Mouse (Mus musculus): ENCODE data around the gene Trip13.
A peak's percentile ranks its signal among the peaks of the same experiment; 100 is the strongest.

Gene Trip13

DNA sequence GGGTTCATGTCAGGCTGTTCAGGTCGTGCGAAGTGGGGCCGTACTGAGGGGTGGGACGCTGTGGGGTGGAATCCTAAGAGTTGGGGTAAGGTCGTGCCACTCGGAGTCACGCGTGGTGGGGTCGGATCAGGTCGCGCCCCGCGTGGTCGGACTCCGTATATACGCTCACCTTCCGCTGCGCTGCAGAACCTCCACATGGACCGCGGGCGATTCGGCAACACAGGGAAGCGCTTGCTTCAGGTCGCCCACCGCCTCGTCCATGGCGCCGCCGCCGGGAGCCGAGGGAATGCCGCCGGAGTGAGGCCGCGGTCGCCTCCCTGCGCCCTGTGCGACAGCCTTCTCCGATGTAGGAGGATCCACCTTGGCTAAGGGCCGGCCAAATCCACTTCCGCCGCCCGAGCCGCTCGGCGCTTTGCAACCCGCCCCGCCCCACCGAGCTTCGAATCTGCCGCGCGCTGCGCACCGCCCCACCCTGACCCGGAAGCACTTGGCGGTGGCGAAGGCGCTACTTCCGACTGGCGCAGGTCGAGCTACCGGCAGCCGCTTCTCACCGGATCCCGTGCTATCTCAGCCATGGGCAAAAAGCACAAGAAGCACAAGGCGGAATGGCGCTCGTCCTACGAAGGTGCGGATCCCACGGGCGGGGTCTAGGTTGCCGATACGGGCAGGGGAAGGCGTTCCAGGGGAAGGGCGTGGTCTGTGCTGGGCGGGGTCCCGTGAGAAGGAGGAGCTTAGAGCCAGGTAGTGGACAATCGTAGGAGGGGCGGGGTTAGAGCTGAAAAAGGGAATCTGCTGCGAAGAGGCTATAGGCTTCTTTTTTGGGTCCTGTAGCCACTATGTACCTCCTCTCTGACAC lies at the start of gene Trip13, which contains the start of gene Brd9:
Gene Trip13, minus strand, starts transcription at position 464 of the 856 bp plus-strand sequence.
Gene Brd9, plus strand, starts transcription at position 491 of the 856 bp plus-strand sequence.
- peak; percentile 95 to 96 for DNase-seq

DNA sequence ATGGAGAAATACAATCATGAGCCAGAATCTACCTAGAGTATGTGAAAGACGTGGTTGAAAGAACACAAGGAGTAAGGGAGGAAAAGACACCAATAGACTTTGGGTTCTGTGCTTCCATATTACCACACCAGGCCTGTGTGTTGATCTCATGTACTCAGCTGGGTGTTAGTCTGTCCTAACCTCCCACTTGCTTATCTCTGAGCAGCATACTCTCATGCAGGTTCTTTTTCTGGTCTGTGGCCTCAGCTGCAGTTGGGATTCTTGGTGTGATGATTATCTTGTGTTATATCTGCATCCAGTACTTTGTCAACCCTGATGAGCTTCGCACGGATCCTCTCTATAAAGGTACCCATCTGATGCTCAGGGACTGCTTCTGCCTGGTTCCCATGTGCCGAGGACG lies 39.4 kb upstream of the Trip13 start:
- DNase-seq: no peak

DNA sequence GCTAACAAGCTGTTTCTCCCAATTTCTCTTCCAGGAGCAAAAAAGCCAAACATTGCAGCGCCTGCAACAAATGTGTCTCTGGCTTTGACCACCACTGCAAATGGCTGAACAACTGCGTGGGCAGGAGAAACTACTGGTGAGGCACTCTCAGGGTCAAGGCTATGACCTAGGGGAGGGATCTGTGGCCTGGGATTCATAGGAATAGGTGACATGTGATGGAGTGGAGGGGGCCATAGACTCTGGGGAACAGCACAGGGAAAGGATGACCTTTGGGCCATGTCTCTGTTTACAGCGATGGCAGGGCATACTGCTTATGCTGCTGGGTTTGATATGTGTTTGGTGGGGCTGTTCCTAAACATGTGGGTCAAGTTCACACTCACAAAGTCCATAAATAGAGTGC lies 36.9 kb upstream of the Trip13 start:
- DNase-seq: no peak

DNA sequence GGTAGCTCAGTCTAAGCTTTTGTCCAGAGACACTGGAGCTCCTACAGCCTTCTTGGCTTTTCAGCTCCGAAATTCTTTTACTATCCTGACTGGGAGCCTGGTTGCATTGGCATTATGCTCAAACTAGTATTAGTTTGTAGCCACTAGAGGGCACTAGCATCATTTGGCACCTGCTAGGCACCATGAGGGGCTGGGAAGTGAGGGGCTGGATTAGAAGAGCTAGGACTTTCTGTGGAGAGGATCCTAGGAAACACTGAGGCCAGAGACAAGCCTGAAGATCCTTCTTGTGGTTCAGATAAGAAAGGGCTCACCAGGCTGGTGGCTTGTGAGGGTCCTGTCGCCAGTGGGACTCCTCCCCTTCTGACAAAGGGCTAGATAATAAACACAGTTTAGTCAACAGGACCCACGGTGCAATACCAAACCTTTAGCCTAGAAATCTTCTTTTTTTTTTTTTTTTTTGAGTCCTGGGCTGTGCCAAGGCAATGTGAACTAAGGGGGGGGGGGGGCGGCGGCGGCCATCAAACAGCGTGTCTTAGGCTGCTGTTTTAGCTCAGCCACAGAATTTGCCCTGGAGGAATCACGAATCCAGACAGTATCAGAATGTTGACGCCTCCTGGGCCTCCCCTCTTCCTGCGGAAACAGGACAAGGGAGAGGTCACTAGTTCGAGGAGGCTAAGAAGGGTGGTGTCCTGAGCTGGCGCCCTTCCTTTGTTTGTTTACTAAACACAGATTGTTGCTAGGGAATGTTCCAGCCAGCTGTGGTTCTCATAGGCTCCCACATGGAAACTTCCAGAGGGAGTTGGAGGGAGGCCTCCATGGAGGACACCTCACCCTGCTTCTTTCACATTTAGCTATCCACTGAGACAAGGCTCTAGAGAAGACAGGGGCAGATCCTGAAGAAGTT lies 33.2 kb upstream of the Trip13 start:
- DNase-seq: peak; percentile 82 to 84

DNA sequence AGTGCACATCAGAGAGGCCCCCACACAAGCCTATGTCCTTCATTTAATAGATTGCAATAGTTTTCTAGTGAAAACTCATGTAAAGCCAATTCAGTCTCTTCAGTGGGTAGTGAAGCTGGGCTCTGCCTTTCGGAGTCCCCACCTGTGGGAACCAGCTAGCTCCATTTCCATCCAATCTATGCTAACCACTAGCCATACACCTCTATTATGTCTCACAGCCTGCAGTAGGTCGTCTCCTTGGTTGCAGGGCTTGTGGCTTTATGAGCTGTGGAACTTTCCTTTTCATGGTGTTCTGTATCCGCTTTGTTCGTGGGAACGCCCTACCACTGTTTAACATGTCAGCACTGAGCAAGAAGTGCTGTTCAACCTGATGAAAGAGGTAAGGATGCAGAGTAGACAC lies 26.0 kb upstream of the Trip13 start, which contains the start of gene Zdhhc11:
Gene Zdhhc11, plus strand, starts transcription at position 301 of the 400 bp plus-strand sequence.
- no peak for DNase-seq

DNA sequence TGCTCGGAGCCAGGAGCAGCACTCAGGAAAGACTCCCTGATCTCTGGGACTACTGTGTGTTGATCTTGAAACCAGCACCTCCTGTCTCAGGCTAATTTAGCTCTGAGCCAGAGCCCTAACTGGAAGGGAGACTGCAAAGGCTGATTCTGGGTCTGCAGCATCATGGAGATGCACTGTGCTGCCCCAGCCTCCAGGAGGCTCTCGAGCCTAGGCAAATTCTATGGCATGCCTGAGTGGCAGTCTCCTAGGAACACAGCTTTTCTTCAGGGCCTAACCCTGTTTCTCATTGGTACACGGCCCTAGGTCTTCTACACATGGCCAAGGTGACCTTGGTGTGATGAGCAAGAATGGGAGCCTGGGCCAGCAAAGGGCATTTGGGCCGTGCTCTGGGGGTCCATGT lies 23.6 kb upstream of the Trip13 start:
- no peak for DNase-seq

DNA sequence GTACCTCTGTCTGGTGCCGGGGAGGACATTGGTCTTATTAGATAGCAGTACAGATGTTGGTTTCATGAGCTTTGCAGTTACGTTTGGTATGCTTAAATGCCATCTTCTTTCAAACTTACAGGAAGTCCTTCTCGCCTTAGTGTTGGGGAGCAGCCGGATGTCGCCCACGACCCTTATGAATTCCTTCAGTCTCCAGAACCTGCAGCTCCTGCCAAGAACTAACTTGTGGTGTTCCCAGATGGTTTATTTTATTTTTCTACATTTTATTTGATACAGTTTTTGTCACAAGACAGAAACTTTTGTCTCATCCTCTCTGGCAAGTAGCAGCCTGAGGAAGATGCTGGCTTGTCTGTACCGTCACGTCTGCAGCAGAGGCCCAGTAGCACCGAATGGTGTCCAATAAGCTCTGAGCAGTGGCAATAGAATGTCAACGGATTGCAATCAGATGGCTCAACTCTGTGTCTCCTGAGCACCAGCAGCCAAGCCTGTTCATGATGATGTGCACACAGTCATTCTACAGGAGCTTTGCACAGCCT lies 22.6 kb upstream of the Trip13 start:
- no peak for DNase-seq

DNA sequence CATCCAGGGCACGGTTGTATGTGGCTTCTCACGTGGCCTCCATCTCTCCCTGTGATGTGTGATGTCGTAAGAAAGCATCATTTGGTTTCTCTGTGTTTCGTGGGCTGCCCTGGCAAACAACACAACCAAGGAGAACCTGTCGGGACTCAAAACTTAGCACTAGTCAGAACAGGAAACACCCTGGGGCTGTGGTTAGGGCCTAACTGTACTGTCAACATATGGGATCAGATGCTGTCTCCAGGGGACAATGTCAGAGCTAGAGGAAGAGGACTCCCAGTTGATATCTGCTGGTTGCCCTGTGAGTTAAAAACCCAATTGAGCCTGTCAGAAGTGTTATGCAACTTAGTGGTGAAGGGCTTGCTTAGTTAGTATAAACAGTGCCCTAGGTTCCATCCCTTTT lies 17.9 kb upstream of the Trip13 start:
- DNase-seq: no peak

DNA sequence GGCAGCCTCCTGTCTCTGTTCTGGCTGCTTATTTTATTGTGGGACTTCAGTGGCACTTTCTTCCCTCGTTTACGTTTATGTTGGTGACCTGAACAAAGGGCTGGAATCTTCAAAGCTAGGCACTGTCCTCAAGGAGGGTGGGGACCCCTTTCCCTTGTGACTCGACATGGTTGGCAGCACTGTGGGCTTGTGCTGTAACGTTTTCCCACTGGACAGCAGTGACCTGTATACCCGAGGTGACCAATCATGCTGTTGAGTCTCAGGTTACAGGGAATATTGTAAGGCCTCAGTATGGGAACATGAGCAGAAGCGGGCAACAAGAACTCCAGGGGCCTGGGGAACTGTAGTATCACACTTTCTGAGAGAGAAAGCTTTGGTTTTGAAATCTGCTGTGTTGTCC lies 17.1 kb upstream of the Trip13 start:
- DNase-seq: no peak

DNA sequence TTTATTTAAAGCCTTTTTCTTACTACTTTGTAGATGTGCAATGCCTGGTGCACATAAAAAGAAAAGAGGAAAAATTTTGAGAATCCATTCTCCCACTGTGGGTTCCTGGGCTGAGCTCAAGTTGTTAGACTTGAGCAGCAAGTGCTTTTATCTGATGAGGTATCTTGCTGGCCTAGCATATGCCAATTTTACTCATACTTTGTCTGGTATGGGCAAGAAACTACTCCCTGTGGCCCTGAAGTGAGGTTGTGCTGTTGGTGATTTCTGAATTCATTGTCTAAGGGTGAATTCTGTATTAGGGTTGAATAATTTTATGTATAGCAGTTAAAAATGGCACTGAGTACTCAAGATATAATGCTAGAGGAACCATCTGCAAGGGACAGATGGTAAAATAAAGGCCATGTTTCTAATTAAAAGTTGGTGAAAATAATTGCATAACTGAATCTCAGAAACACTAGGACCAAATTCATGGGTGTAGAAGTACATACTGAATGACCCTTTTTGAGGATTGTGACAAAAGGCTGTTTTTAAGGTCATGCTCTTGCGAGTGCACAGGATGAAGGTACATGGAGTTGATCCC lies 16.1 kb upstream of the Trip13 start:
- no peak for DNase-seq

DNA sequence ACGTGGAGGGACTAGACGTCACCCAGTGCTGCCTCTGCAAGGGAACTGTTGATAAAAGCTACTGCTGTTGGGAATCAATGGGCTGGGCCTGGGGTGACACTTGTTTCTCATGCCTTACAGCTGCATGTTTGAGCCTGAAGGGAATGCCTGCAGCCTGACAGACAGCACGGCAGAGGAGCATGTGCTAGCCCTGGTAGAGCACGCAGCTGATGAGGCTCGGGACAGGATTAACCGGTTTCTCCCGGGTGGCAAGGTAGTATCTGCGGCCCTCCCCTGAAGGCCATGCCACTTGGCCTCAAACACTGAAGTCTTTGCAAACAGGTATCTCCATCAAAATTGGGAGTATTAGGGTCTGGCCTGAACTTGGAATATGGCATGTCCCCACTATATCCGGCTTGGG lies 7.0 kb upstream of the Trip13 start:
- DNase-seq: no peak

DNA sequence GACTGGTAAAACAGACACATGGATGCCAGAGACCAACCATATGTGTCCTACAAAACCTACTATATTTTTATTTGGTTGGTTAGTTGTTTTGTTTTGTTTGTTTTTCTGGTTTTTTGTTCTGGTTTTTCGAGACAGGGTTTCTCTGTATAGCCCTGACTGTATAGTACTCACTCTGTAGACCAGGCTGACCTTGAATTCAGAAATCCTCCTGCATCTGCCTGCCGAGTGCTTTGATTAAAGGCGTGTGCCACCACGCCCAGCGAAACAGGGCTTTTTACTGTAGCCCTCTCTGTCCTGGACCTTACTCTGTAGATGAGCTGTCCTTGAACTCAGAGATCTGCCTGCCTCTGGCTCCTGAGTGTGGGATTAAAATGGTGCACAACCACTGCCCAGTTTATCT lies 1.5 kb upstream of the Trip13 start:
- no peak for DNase-seq

DNA sequence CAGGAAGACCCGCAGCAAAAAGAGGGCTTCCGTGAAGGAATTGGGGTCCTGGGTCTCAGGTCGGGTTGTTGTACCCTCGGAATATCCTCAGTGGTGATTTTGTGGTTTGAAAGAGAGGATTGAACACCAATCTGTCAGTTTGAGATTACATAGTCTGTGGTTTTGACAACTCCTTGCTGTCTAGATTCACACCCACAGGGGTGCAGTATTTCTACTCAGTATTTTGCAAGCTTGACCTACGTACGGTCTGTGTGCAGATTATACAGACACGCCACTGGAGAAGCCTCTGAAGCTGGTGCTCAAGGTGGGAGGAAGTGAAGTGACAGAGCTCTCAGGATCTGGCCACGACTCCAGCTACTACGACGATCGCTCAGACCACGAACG lies 585 bp upstream of the Trip13 start:
- DNase-seq: peak in 1 of 2 experiments; percentile 10

DNA sequence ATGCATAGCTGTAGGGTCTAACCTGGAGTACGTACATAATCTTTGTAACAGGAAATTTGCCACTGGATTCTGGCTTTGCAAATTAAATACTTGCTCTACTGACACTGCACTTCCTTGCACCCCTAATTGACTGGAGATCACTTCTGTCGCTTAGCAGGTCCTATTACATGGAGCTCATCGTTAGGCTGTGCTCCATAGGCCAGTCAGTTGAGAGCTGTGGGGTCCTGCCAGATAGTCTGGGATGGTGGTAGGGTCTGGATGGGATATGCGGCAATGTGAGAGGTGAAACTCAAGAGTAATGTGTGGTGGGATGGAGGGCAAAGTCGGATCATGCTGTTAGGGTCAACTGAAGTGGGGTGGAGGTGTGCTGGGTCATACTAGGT lies 655 bp downstream of the Trip13 start:
- no peak for DNase-seq

DNA sequence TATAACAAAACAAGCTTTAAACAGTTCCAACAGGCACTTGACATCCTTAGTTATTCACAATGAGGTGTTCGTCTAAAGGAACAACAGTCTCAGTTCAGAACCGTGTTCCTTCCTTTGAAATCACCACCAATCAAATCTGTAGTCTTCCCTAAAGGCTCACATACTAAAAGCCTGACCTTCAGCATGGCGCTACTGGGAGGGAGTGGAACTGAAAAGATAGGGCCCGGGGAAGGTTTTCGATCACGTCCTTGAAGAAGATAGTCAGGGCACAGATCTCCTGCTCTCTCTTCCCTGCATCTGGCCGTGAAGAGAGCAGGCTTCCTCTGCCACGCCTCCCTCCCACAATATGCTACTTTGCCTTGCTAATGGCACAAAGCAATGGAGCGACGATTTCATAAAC lies 5.4 kb downstream of the Trip13 start:
- DNase-seq: no peak

DNA sequence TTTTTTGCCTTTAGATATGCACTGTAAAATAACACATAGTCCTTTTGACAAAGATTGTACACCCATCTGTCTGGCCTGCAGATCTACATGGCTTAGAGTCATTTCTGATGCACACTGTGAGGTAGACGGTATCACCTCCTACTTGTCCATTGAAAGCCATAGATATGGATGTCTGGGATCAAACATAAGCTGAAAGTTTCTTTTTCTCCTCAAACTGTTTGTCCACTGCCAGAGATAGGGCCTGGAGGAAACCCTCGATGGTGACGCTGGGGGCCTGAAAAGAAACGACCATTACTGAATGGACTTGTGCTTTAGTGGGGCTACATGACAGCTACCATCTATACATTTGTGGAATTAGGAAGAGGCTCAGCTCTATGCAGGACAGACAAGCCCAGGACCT lies 24.5 kb downstream of the Trip13 start:
- no peak for DNase-seq

DNA sequence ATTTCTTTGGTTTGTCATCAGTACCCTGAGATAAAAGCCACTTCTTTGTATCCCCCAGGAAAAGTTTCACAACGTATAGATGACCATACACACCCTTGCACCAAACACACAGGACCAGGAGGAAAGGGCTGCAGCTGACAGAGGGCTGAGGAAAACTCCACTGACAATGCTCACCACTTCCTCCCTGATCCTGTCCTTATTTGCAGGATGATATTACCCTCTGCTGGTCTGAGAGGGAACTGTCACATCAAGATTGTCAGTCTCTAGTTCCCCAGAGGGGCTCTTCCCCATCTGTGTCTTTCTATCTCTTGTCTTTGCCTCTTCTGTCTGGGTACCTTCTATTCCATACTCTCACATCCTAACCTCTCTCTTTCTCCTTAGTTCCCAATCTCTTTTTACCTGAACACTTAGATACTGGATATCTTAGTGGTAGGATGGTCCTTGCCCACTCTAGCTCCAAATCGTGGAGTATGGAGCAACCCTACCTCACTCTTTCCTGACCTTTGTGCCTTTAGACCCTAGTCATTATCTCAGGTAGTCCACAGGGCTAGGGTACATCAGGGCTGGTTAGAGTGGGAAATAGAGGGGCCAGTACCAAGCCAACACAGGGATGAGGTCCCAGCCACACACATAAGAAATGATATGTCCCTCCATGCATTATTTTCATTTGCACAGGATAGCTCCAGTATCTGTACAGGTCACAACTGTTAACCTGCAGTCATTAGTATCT lies 29.7 kb downstream of the Trip13 start:
- peak; percentile 72 to 78 for DNase-seq

DNA sequence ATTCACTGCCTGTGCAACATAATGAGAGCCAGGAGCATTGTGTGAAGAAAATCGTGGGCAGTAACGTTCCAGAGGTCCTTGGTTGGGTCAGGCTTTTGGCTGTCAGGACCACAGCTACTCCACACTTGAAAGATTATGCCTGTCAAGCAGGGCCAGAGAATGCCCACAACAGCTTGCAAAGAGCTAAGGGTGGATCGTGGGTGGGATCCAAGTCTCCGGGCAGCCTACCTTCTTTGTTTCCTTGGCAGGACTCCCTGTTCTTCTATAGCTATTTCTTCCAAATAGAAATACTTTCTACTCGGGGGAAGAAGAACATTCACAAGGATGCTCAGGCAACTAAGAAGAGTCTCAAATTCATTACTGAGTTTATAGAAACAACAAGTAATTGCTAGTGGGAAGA lies 30.4 kb downstream of the Trip13 start:
- no peak for DNase-seq

DNA sequence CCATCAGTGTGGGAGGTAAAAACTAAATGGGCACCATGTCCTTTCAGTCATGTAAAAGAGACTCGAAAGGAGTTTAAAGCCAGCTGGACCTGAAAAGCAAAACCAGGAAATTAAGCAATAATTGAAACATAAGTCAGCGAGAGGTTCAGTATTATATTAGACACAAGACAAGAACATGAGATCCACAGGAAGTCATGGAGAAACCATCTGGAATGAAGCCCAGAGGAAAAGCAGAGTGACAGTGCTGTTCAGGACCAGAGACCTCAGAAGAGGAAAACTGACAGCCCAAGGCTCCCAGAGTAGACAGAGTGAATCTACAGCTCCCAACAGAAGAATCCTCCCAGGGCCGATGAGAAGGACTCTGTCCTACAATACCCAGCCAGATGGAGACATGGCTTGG lies 40.0 kb downstream of the Trip13 start:
- no peak for DNase-seq

DNA sequence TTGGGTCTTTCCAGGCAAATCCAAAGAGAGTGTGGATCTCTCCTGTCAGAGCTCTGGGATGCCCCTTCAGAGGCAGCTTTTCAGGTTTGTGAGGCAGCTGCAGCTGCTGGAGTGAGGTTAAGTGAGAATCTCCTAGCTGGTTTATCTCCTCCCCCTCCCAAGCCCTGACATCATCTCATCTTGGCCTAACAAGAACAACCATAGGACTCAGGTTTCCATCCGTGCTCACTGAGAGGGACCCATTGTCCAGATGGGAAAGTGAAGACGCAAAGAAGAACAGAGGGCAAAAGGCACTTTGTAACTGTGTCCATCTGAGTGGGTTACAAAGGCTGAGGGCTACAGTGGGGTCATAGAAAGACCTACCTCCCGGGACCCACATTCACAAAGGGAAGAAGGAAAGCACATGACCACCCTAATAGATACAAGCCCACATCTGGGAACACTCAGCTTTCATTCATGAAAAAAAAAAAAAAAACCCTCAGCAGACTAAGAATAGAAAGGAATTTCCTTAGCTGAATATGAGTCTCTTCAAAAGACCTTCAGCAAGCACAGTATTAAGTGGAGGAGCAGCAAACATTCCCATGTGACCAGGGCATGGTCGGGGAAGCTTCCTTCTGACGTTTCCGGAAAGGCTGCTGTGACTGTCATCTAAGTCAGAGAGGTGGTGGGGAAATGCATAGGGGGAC lies 44.9 kb downstream of the Trip13 start:
- DNase-seq: no peak

DNA sequence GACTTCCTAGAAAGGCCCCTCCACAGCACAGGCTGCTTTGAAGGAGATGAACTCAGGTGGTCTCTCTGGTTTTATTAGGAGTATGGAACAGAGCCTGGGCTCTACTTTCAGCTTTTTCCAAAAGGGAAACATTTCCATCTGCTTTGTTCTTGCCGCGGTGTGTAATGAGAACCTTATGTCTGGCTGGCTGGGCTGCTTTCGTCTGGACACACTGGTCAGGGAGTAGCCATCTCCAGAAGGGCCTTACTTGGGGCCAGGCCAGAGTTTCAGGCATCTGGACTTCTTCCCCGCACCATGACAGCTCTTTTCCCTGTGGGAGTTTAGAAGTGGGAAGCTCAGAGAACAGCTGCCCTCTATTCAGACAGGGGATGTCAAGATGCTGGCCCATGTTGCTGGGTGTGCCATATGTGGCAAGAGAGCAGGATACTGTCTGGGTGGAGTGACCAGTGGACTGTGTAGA lies 50.1 kb downstream of the Trip13 start:
- peak; percentile 9 to 25 for DNase-seq

DNA sequence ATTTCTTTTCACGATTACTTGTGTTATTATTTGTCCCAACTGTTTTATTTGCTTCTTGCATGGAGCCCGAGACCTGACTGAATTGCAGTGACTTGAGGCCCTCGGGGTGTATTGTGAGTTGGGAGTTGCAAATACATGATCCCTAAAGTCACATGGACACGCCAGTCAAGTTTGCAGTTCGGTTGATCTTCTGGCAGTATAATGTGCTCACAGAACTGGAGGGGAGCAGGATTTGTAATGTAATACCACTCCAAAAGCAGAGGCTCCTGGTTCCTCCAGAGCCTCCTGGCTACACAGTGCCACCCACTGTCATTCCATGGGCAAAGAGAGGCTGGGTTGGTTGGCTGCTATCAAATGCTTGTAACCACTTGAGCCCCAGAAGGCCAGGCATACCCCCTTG lies 51.0 kb downstream of the Trip13 start:
- no peak for DNase-seq
